Mouse (Mus musculus): ENCODE data around the gene Rcan1. TPM values are rescaled to one million over a fixed set of nuclear protein-coding genes. Genes with fewer than 3 reads are reported as not detected.
A peak's percentile ranks its signal among the peaks of the same experiment; 100 is the strongest.

Gene Rcan1
- polyA plus RNA-seq, 1 experiment from 2014 or later: 14.3 TPM

- Histone ChIP-seq H3K9ac (no peak overlapping the region), H3K27ac (no peak overlapping the region), H3K4me2 (no peak overlapping the region), H3K4me1 (no peaks in the 10 kb centered on the region), H3K9me3 (replicated peaks) (no peaks in the 10 kb centered on the region), H3K27me3 (replicated peaks) (peaks cover 8% of the 10 kb centered on the region; the same call in 1 of the 2 replicates), H3K4me3 (no peak overlapping the region), H3K36me3 (peaks cover 9% of the 10 kb centered on the region)
- WGBS (ENCODE audit: insufficient replicate concordance): 67% methylated on average over 10 of the region's 10 CpGs
- no peak for ATAC-seq
These were observed 83.0 kb downstream of the Rcan1 start for GRCm38 (mm10) chr16:92387692-92388091.

- H3K9me3 ChIP-seq (replicated peaks): no peaks in the 10 kb centered on the region
- H3K27ac ChIP-seq: no peak overlapping the region
- no peak overlapping the region for H3K9ac ChIP-seq
- H3K4me3 ChIP-seq: no peak overlapping the region
- H3K4me1 ChIP-seq: no peaks in the 10 kb centered on the region
- no peak for ATAC-seq
- WGBS (ENCODE audit: insufficient replicate concordance): 0% methylated on average over 2 of the region's 2 CpGs
- no peaks in the 10 kb centered on the region for H3K36me3 ChIP-seq
- peaks cover 12% of the 10 kb centered on the region for H3K27me3 ChIP-seq (replicated peaks)
- H3K4me2 ChIP-seq: no peak overlapping the region
These were observed 85.6 kb downstream of the Rcan1 start for GRCm38 (mm10) chr16:92385062-92385461.

- Histone ChIP-seq H3K4me1 (no peaks in the 10 kb centered on the region), H3K27ac (no peak overlapping the region), H3K4me2 (no peak overlapping the region), H3K36me3 (no peaks in the 10 kb centered on the region), H3K27me3 (replicated peaks) (peaks cover 12% of the 10 kb centered on the region), H3K9me3 (replicated peaks) (no peaks in the 10 kb centered on the region), H3K9ac (no peak overlapping the region), H3K4me3 (no peak overlapping the region)
- no peak for ATAC-seq
These were observed 87.3 kb downstream of the Rcan1 start for GRCm38 (mm10) chr16:92383412-92383811.

- Histone ChIP-seq H3K27me3 (replicated peaks) (peaks cover 12% of the 10 kb centered on the region), H3K4me2 (no peak overlapping the region), H3K9me3 (replicated peaks) (no peaks in the 10 kb centered on the region), H3K9ac (no peak overlapping the region), H3K27ac (no peak overlapping the region), H3K36me3 (no peaks in the 10 kb centered on the region), H3K4me3 (no peak overlapping the region), H3K4me1 (no peaks in the 10 kb centered on the region)
- 60% methylated on average over 6 of the region's 6 CpGs for WGBS (ENCODE audit: insufficient replicate concordance)
- ATAC-seq: no peak
These were observed 88.2 kb downstream of the Rcan1 start for GRCm38 (mm10) chr16:92382508-92382907.

- Histone ChIP-seq H3K4me3 (no peak overlapping the region), H3K9me3 (replicated peaks) (no peaks in the 10 kb centered on the region), H3K27me3 (replicated peaks) (peaks cover 11% of the 10 kb centered on the region), H3K27ac (no peak overlapping the region), H3K36me3 (no peaks in the 10 kb centered on the region), H3K9ac (no peak overlapping the region), H3K4me1 (no peaks in the 10 kb centered on the region), H3K4me2 (no peak overlapping the region)
- 53% methylated on average over 6 of the region's 6 CpGs for WGBS (ENCODE audit: insufficient replicate concordance)
- ATAC-seq: no peak
These were observed 89.6 kb downstream of the Rcan1 start for GRCm38 (mm10) chr16:92381092-92381491.

- ATAC-seq: no peak
- H3K27ac ChIP-seq: no peak overlapping the region
- H3K27me3 ChIP-seq (replicated peaks): peaks cover 21% of the 10 kb centered on the region
- H3K9me3 ChIP-seq (replicated peaks): no peaks in the 10 kb centered on the region
- H3K9ac ChIP-seq: no peak overlapping the region
- no peak overlapping the region for H3K4me2 ChIP-seq
- no peaks in the 10 kb centered on the region for H3K4me1 ChIP-seq
- no peaks in the 10 kb centered on the region for H3K36me3 ChIP-seq
- 85% methylated on average over 6 of the region's 6 CpGs for WGBS (ENCODE audit: insufficient replicate concordance)
- H3K4me3 ChIP-seq: no peak overlapping the region
These were observed 93.7 kb downstream of the Rcan1 start for GRCm38 (mm10) chr16:92376976-92377375.

- Histone ChIP-seq H3K4me3 (no peak overlapping the region), H3K36me3 (no peaks in the 10 kb centered on the region), H3K9me3 (replicated peaks) (no peaks in the 10 kb centered on the region), H3K4me1 (peaks cover 24% of the 10 kb centered on the region), H3K27ac (no peak overlapping the region), H3K27me3 (replicated peaks) (peaks cover 35% of the 10 kb centered on the region), H3K9ac (no peak overlapping the region), H3K4me2 (no peak overlapping the region)
- 38% methylated on average over 5 of the region's 5 CpGs for WGBS (ENCODE audit: insufficient replicate concordance)
- no peak for ATAC-seq
These were observed 99.0 kb downstream of the Rcan1 start for GRCm38 (mm10) chr16:92371623-92372022.

- ATAC-seq: peak; percentile 98
- Histone ChIP-seq H3K27me3 (replicated peaks) (peaks cover 38% of the 10 kb centered on the region), H3K4me1 (peaks cover 24% of the 10 kb centered on the region), H3K9ac (peak overlapping the region; percentile 35), H3K27ac (peak overlapping the region; percentile 68), H3K36me3 (no peaks in the 10 kb centered on the region), H3K4me2 (peak overlapping the region; percentile 39), H3K9me3 (replicated peaks) (no peaks in the 10 kb centered on the region), H3K4me3 (no peak overlapping the region)
- WGBS (ENCODE audit: insufficient replicate concordance): 7% methylated on average over 2 of the region's 2 CpGs
These were observed 101.4 kb downstream of the Rcan1 start for GRCm38 (mm10) chr16:92369260-92369659.

- WGBS (ENCODE audit: insufficient replicate concordance): 69% methylated on average over 7 of the region's 7 CpGs
These were observed 105.2 kb downstream of the Rcan1 start for GRCm38 (mm10) chr16:92365477-92365876.

GRCm38 (mm10) chr16:92360711-92361110 is 110.0 kb downstream of the Rcan1 start:
- ATAC-seq: no peak
- H3K9ac ChIP-seq: no peak overlapping the region
- no peak overlapping the region for H3K4me2 ChIP-seq
- no peaks in the 10 kb centered on the region for H3K36me3 ChIP-seq
- H3K27ac ChIP-seq: no peak overlapping the region
- H3K4me3 ChIP-seq: no peak overlapping the region
- no peaks in the 10 kb centered on the region for H3K9me3 ChIP-seq (replicated peaks)
- 80% methylated on average over 7 of the region's 7 CpGs for WGBS (ENCODE audit: insufficient replicate concordance)
- H3K4me1 ChIP-seq: peaks cover 15% of the 10 kb centered on the region
- H3K27me3 ChIP-seq (replicated peaks): peaks cover 59% of the 10 kb centered on the region

More at GRCm38 (mm10) chr16:92365477-92365876, 105.2 kb downstream of the Rcan1 start:
- no peak for ATAC-seq
- no peak overlapping the region for H3K27ac ChIP-seq
- H3K4me2 ChIP-seq: no peak overlapping the region
- H3K9ac ChIP-seq: no peak overlapping the region
- H3K27me3 ChIP-seq (replicated peaks): peaks cover 27% of the 10 kb centered on the region
- H3K36me3 ChIP-seq: no peaks in the 10 kb centered on the region
- H3K9me3 ChIP-seq (replicated peaks): no peaks in the 10 kb centered on the region
- no peak overlapping the region for H3K4me3 ChIP-seq
- peaks cover 24% of the 10 kb centered on the region for H3K4me1 ChIP-seq

GRCm38 (mm10) chr16:92359229-92359628 is 111.4 kb downstream of the Rcan1 start, which contains the start of gene Kcne1:
TSS of gene Kcne1 (minus strand) at chr16:92359468.
- no peak within 1 kb of the TSS for H3K4me3 ChIP-seq
- H3K4me1 ChIP-seq: peaks cover 19% of the 10 kb centered on the region
- H3K9me3 ChIP-seq (replicated peaks): no peaks in the 10 kb centered on the region
- no peaks in the 10 kb centered on the region for H3K36me3 ChIP-seq
- ATAC-seq: no peak
- no peak within 1 kb of the TSS for H3K27ac ChIP-seq
- peaks cover 55% of the 10 kb centered on the region for H3K27me3 ChIP-seq (replicated peaks)
- no peak within 1 kb of the TSS for H3K4me2 ChIP-seq
- WGBS (ENCODE audit: insufficient replicate concordance): 45% methylated on average over 9 of the region's 9 CpGs
- no peak within 1 kb of the TSS for H3K9ac ChIP-seq

GRCm38 (mm10) chr16:92358734-92359133 is 111.9 kb downstream of the Rcan1 start:
- no peak overlapping the region for H3K4me2 ChIP-seq
- H3K36me3 ChIP-seq: no peaks in the 10 kb centered on the region
- H3K4me3 ChIP-seq: no peak overlapping the region
- H3K4me1 ChIP-seq: peaks cover 19% of the 10 kb centered on the region
- H3K9ac ChIP-seq: no peak overlapping the region
- peaks cover 51% of the 10 kb centered on the region for H3K27me3 ChIP-seq (replicated peaks)
- 25% methylated on average over 9 of the region's 9 CpGs for WGBS (ENCODE audit: insufficient replicate concordance)
- no peak overlapping the region for H3K27ac ChIP-seq
- H3K9me3 ChIP-seq (replicated peaks): no peaks in the 10 kb centered on the region
- ATAC-seq: 0 out of 2 replicates have a peak, but pooled peaks have one; percentile 40

- no peaks in the 10 kb centered on the region for H3K36me3 ChIP-seq
- no peak overlapping the region for H3K9ac ChIP-seq
- peaks cover 51% of the 10 kb centered on the region for H3K27me3 ChIP-seq (replicated peaks)
- H3K4me2 ChIP-seq: no peak overlapping the region
- 78% methylated on average over 10 of the region's 10 CpGs for WGBS (ENCODE audit: insufficient replicate concordance)
- no peak overlapping the region for H3K4me3 ChIP-seq
- H3K4me1 ChIP-seq: peaks cover 19% of the 10 kb centered on the region
- H3K27ac ChIP-seq: no peak overlapping the region
- no peaks in the 10 kb centered on the region for H3K9me3 ChIP-seq (replicated peaks)
- ATAC-seq: no peak
These were observed 113.1 kb downstream of the Rcan1 start for GRCm38 (mm10) chr16:92357566-92357965.
